8 mouse cellular contexts compared by ENCODE assay signal in the genomic region with DNA sequence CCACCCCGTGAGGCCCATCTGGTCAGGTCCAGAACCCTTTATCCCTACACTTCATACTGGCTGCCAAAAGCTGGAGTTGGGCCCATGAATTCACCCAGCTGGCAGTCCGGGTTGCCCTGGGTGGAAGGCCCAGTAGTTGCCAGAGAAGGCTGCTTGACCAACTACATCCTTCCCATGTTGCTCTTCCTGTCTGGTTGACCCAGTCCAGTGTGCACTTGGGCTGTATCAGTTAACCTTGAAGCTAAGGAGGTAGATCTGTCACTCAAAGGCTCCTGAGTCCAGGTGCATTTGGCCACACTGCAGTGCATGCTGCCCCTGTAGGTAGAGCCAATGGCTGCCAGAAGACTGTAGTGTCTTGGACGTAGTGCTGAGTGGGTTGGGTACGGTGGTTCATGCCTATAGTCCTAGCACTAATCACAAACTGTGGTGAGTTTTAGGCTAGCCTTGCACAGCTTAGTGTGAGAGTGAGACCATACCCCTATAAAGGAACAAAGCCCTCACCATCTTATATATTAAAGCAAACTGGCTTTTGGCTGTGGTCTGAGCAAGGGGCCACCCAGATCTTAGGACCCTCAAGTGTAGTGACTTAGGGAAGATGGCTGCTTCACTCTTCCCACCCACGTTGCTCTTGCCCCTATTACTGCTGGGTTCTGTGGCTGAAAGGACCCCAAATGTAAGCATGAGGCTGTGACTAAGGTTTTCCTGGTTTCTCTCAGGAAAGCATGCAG. TPM values are rescaled to one million over a fixed set of nuclear protein-coding genes. Genes with fewer than 3 reads are reported as not detected.
DNase-seq lines count a peak whose midpoint lies in the region; ATAC-seq lines count a peak whose summit lies in the region.

No protein-coding gene starts in this region.

- WGBS in lung, embryonic 15.5 days: 70% methylated on average over 5 of the region's 5 CpGs
- 78% methylated on average over 5 of the region's 5 CpGs for WGBS in heart, embryonic 13.5 days
- WGBS in neural tube, embryonic 15.5 days: 80% methylated on average over 5 of the region's 5 CpGs

- no peak for ATAC-seq in lung, embryonic 15.5 days (ENCODE audit: borderline replicate concordance, extremely low read depth, low FRiP score, low TSS enrichment)
- ATAC-seq in heart, embryonic 13.5 days (ENCODE audit: extremely low read depth, insufficient number of reproducible peaks, low FRiP score, low TSS enrichment): no peak
- no peak for ATAC-seq in neural tube, embryonic 15.5 days (ENCODE audit: low FRiP score)

- H3K27ac ChIP-seq in lung, embryonic 15.5 days: peak overlapping the region; percentile 100
- H3K27ac ChIP-seq in heart, embryonic 13.5 days (replicated peaks): peak overlapping the region; percentile 99
- peak overlapping the region; percentile 84 for H3K27ac ChIP-seq in neural tube, embryonic 15.5 days (replicated peaks)

- H3K4me3 ChIP-seq in lung, embryonic 15.5 days: no peak overlapping the region
- H3K4me3 ChIP-seq in heart, embryonic 13.5 days: peak overlapping the region; percentile 74
- 0 out of 2 replicates have a peak overlapping the region, but pooled peaks have one; percentile 53 for H3K4me3 ChIP-seq in neural tube, embryonic 15.5 days (replicated peaks)

- H3K4me2 ChIP-seq in lung, embryonic 15.5 days: peak overlapping the region; percentile 94
- peak overlapping the region; percentile 97 for H3K4me2 ChIP-seq in heart, embryonic 13.5 days
- H3K4me2 ChIP-seq in neural tube, embryonic 15.5 days: peak overlapping the region; percentile 82

- no peak for DNase-seq in lung, postnatal 10 days
- DNase-seq in adrenal gland, postnatal 14 days: peak; percentile 69
- peak; percentile 41 to 45 for DNase-seq in kidney, postnatal 36 days
- no peak for DNase-seq in frontal cortex, postnatal 36 days (ENCODE audit: low spot score in 2 of 2)
- no peak for DNase-seq in ovary, postnatal 14 days (ENCODE audit: low spot score)

- H3K9me3 ChIP-seq in lung, embryonic 15.5 days: no peaks in the 10 kb centered on the region
- H3K9me3 ChIP-seq in heart, embryonic 13.5 days: no peaks in the 10 kb centered on the region
- H3K9me3 ChIP-seq in neural tube, embryonic 15.5 days (replicated peaks): no peaks in the 10 kb centered on the region

- H3K27me3 ChIP-seq in lung, embryonic 15.5 days: no peaks in the 10 kb centered on the region
- no peaks in the 10 kb centered on the region for H3K27me3 ChIP-seq in heart, embryonic 13.5 days (replicated peaks)
- peaks cover 28% of the 10 kb centered on the region for H3K27me3 ChIP-seq in neural tube, embryonic 15.5 days (replicated peaks)

- H3K36me3 ChIP-seq in lung, embryonic 15.5 days: peaks cover 2% of the 10 kb centered on the region; the same call in 1 of the 2 replicates
- peaks cover 29% of the 10 kb centered on the region for H3K36me3 ChIP-seq in heart, embryonic 13.5 days
- peaks cover 11% of the 10 kb centered on the region; the same call in 1 of the 2 replicates for H3K36me3 ChIP-seq in neural tube, embryonic 15.5 days

- H3K4me1 ChIP-seq in lung, embryonic 15.5 days: peaks cover 15% of the 10 kb centered on the region
- peaks cover 59% of the 10 kb centered on the region for H3K4me1 ChIP-seq in heart, embryonic 13.5 days
- H3K4me1 ChIP-seq in neural tube, embryonic 15.5 days: peaks cover 33% of the 10 kb centered on the region

- H3K9ac ChIP-seq in lung, embryonic 15.5 days: peak overlapping the region; percentile 71; the same call in 1 of the 2 replicates
- H3K9ac ChIP-seq in heart, embryonic 13.5 days: peak overlapping the region; percentile 93
- H3K9ac ChIP-seq in neural tube, embryonic 15.5 days (replicated peaks): 0 out of 2 replicates have a peak overlapping the region, but pooled peaks have one; percentile 42

RNA-seq across cellular contexts. Expression of a gene that starts 1.5 kb away (rescaled TPM):
- polyA plus RNA-seq in lung, embryonic 15.5 days (2015; fragmentation: Nextera tagmentation; extraction: Ambion mirVana): 14.8 and 15.9 TPM in 2 replicates
- total RNA-seq in adrenal gland, postnatal 14 days (2021): 73.8 and 85.4 TPM in 2 replicates
- 5.6 and 6.2 TPM in 2 replicates for polyA plus RNA-seq in heart, embryonic 13.5 days (2015; fragmentation: Nextera tagmentation; extraction: Ambion mirVana)
- 4.8 and 10.0 TPM in 2 replicates for polyA plus RNA-seq in neural tube, embryonic 15.5 days (2015; fragmentation: Nextera tagmentation; extraction: Ambion mirVana)

Comparison
In these comparisons a context has a peak if more than half of its experiments do, and no peak if none do; other contexts are left out.
1. H3K9ac ChIP-seq: peak in every context shown above with its lines; median percentile 93 in heart, embryonic 13.5 days; 71 in lung, embryonic 15.5 days; 42 in neural tube, embryonic 15.5 days.
2. DNase-seq: peak in adrenal gland, postnatal 14 days (single experiment) and kidney, postnatal 36 days (2 of 2); none in lung, postnatal 10 days (single experiment), frontal cortex, postnatal 36 days (0 of 2) and ovary, postnatal 14 days (single experiment).
3. Peak in every context shown above with its lines, with median percentiles within 50 percentile points of each other: H3K27ac ChIP-seq and H3K4me2 ChIP-seq.